Mouse (Mus musculus) heart, postnatal 36 days (tissue): ENCODE measurements around the gene Nceh1. TPM values are rescaled to one million over a fixed set of nuclear protein-coding genes. Genes with fewer than 3 reads are reported as not detected.
"Not testable (repeated sequence)": the region's sequence is repeated elsewhere in the genome, so short reads cannot be mapped to it uniquely, and the experiment has no call there.

ENCODE experiments used
- DNase-seq, 2 experiments: peaks; one replicate each; pipeline ENCODE4 v3.0.0; 2021 to 2022
- intact Hi-C: fragments of 180-260 bp; cut with DNase I; formaldehyde crosslinking; loops from one replicate; pipeline ENCODE4 v1.15.1; 2025
- total RNA-seq, 2 experiments: library from RNA; stranded (reverse); gene quantifications; 2 replicates each; pipeline ENCODE4 v1.2.3; 2021

The Nceh1 gene
- total RNA-seq, 2 experiments from 2014 or later, result 203 to 236 TPM

- intact Hi-C loops, result no loop called here
- no peak for DNase-seq
Observed at GRCm38 (mm10) chr3:27272926-27273745, 90.4 kb downstream of the Nceh1 start.

- intact Hi-C loops, DNase-seq: not testable (repeated sequence)
Observed at GRCm38 (mm10) chr3:27279286-27279925, 96.6 kb downstream of the Nceh1 start.

GRCm38 (mm10) chr3:27280280-27280749, 97.5 kb downstream of the Nceh1 start:
- peak; percentile 54 to 65 for DNase-seq
- intact Hi-C loops, result no loop called here

- intact Hi-C loops, result no loop called here
- DNase-seq, result peak in 1 of 2 experiments; percentile 25
Observed at GRCm38 (mm10) chr3:27283071-27283713, 100.4 kb downstream of the Nceh1 start.

- intact Hi-C loops, result no loop called here
- no peak for DNase-seq
Observed at GRCm38 (mm10) chr3:27283796-27284195, 101.0 kb downstream of the Nceh1 start.

GRCm38 (mm10) chr3:27284227-27284626, 101.5 kb downstream of the Nceh1 start:
- intact Hi-C loops, result no loop called here
- DNase-seq, result no peak

- DNase-seq, result no peak
- intact Hi-C loops, result no loop called here
Observed at GRCm38 (mm10) chr3:27285072-27285471, 102.3 kb downstream of the Nceh1 start.

- intact Hi-C loops, result no loop called here
- DNase-seq, result no peak
Observed at GRCm38 (mm10) chr3:27288301-27288700, 105.5 kb downstream of the Nceh1 start.

GRCm38 (mm10) chr3:27288909-27289308, 106.1 kb downstream of the Nceh1 start:
- intact Hi-C loops, result no loop called here
- DNase-seq, result peak in 1 of 2 experiments; percentile 28

GRCm38 (mm10) chr3:27290285-27290684, 107.5 kb downstream of the Nceh1 start:
- no peak for DNase-seq
- intact Hi-C loops, result loop anchor here (2.0 kb wide), 1 partner anchor 19 kb away; no protein-coding TSS in a partner anchor

GRCm38 (mm10) chr3:27290945-27291344, 108.2 kb downstream of the Nceh1 start:
- intact Hi-C loops, result loop anchor here (2.0 kb wide), 1 partner anchor 20 kb away; no protein-coding TSS in a partner anchor
- DNase-seq, result not testable (repeated sequence)

GRCm38 (mm10) chr3:27291411-27291810, 108.6 kb downstream of the Nceh1 start:
- intact Hi-C loops, result loop anchor here (2.0 kb wide), 1 partner anchor 21 kb away; no protein-coding TSS in a partner anchor
- not testable (repeated sequence) for DNase-seq

- intact Hi-C loops, result no loop called here
- DNase-seq, result no peak
Observed at GRCm38 (mm10) chr3:27293645-27294385, 111.0 kb downstream of the Nceh1 start.

- intact Hi-C loops, result no loop called here
- DNase-seq, result no peak
Observed at GRCm38 (mm10) chr3:27300451-27300850, 117.7 kb downstream of the Nceh1 start.

GRCm38 (mm10) chr3:27302339-27303022, 119.7 kb downstream of the Nceh1 start:
- no peak for DNase-seq
- intact Hi-C loops, result no loop called here

GRCm38 (mm10) chr3:27306815-27307214, 124.0 kb downstream of the Nceh1 start:
- no peak for DNase-seq
- intact Hi-C loops, result no loop called here

- intact Hi-C loops, result no loop called here
Observed at GRCm38 (mm10) chr3:27310973-27311372, 128.2 kb downstream of the Nceh1 start.

GRCm38 (mm10) chr3:27311475-27311874, 128.7 kb downstream of the Nceh1 start:
- DNase-seq, result no peak
- intact Hi-C loops, result no loop called here

More at GRCm38 (mm10) chr3:27310973-27311372, 128.2 kb downstream of the Nceh1 start:
- DNase-seq, result no peak

- no peak for DNase-seq
- intact Hi-C loops, result no loop called here
Observed at GRCm38 (mm10) chr3:27314506-27315164, 131.9 kb downstream of the Nceh1 start.
